Mouse (Mus musculus) ES-E14 (cell line): ENCODE results near the gene Pgs1. TPM values are rescaled to one million over a fixed set of nuclear protein-coding genes. Genes with fewer than 3 reads are reported as not detected.

Experiments
- DNase-seq: peaks from one replicate; pipeline ENCODE4 v3.0.0-alpha.2; 2013; ENCODE audit warnings: low read depth, low spot score
- H3K27ac ChIP-seq: 2 replicates; pipeline ENCODE4 v1.5.1; 2012; ENCODE audit warnings: low read depth, mild to moderate bottlenecking, low read length, moderate library complexity, mixed read lengths; ENCODE audit not compliant: poor library complexity, insufficient read depth, severe bottlenecking
- H3K36me3 ChIP-seq: 2 replicates; pipeline ENCODE4 v1.6.1; 2012; ENCODE audit warnings: mild to moderate bottlenecking, low read length, moderate library complexity, mixed read lengths; ENCODE audit not compliant: control insufficient read depth, poor library complexity, insufficient read depth, severe bottlenecking
- H3K4me1 ChIP-seq, 2 experiments: fragments of 150-350 bp in 1 of 2; sonication (generic) in 1 of 2; 2 replicates each; pipeline ENCODE4 v1.6.1; 2012; ENCODE audit warnings: low read length in 2 of 2, mild to moderate bottlenecking in 1 of 2, mixed read lengths in 1 of 2; ENCODE audit not compliant: control insufficient read depth in 2 of 2, insufficient read depth in 2 of 2, poor library complexity in 1 of 2
- H3K4me3 ChIP-seq, 2 experiments: fragments of 150-350 bp in 1 of 2; sonication (generic) in 1 of 2; 2 replicates each; pipeline ENCODE4 v1.5.1; 2012; ENCODE audit warnings: low read length in 2 of 2, low read depth in 1 of 2, mild to moderate bottlenecking in 1 of 2, mixed read lengths in 1 of 2; ENCODE audit not compliant: insufficient read depth in 1 of 2, poor library complexity in 1 of 2, severe bottlenecking in 1 of 2
- H3K9ac ChIP-seq: 2 replicates; pipeline ENCODE4 v1.6.1; 2012; ENCODE audit warnings: low read depth, mild to moderate bottlenecking, low read length, mixed read lengths; ENCODE audit not compliant: poor library complexity, insufficient read depth, severe bottlenecking
- H3K9me3 ChIP-seq: fragments of 150-350 bp; sonication (generic); 2 replicates; pipeline ENCODE4 v1.6.1; 2012; ENCODE audit warnings: low read depth, mild to moderate bottlenecking, low read length; ENCODE audit not compliant: control insufficient read depth, insufficient read depth
- CHD2 ChIP-seq: IDR thresholded peaks from 2 replicates; pipeline ENCODE4 v1.6.1; 2014; ENCODE audit warnings: mild to moderate bottlenecking, low read depth, low read length, inconsistent platforms
- HCFC1 ChIP-seq: IDR thresholded peaks from 2 replicates; pipeline ENCODE4 v1.6.1; 2012; ENCODE audit warnings: low read length, inconsistent platforms, borderline replicate concordance; ENCODE audit not compliant: insufficient read depth
- MAFK ChIP-seq: IDR thresholded peaks from 2 replicates; pipeline ENCODE4 v1.6.1; 2014; ENCODE audit warnings: mild to moderate bottlenecking, low read depth, low read length, inconsistent platforms; ENCODE audit not compliant: insufficient read depth
- ZC3H11A ChIP-seq: IDR thresholded peaks from 2 replicates; pipeline ENCODE4 v1.6.1; 2012; ENCODE audit warnings: low read depth, mild to moderate bottlenecking, inconsistent platforms, low read length, borderline replicate concordance
- ZNF384 ChIP-seq: IDR thresholded peaks from 2 replicates; pipeline ENCODE4 v1.6.1; 2012; ENCODE audit warnings: low read depth, low read length, inconsistent platforms
- in situ Hi-C, 2 experiments: fragments of 600-800 bp; cut with MboI; formaldehyde crosslinking; loops; one replicate each; pipeline ENCODE4 v1.15.1; 2025; ENCODE audit warnings: low sequenced_read_pairs in 2 of 2, inconsistent platforms in 1 of 2; ENCODE audit not compliant: unreplicated experiment in 2 of 2
- total RNA-seq: library from RNA; depleted of rRNA; stranded (reverse); fragments of 300-350 nt; gene quantifications from 2 replicates; pipeline ENCODE4 v1.2.3, GENCODE M21; 2012

The Pgs1 gene
- total RNA-seq, 1 experiment: 95.2 TPM

DNA sequence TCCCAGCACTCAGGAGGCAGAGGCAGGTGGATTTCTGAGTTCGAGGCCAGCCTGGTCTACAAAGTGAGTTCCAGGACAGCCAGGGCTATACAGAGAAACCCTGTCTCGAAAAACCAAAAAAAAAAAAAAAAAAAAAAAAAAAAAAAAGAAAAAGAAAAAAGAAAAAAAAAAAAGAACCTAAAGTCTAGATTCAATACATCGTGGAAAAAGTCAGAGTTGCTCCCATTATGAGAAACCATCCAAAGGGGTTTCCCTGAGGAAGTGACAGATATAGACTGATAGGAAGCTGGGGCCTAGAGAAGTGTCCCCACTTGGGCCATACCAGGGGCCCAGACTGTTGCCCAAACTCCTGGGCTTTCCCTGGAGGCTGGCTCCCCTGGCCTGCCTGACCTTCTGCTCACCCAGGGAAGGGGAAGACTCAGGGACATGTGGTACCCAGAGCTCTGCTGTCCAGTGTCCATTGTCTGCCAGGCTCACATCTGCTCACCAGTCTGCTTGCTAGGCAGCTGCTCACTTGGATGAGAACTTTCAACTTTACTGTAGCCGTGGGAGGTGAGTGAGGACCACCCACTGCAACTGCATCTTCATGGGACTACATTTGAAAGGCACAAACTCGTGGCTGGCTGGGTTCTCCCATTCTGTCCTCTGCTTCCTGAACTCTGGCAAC is 8.3 kb upstream of the Pgs1 start:
- in situ Hi-C loops: no loop called here
- Histone ChIP-seq H3K4me3 (no peak overlapping the region), H3K9me3 (no peaks in the 10 kb centered on the region), H3K9ac (peak overlapping the region; percentile 4; the same call in 1 of the 2 replicates), H3K36me3 (no peaks in the 10 kb centered on the region), H3K27ac (no peak overlapping the region; the same call in 1 of the 2 replicates), H3K4me1 (peaks cover 21 to 47% of the 10 kb centered on the region in 2 experiments)
- no peak for DNase-seq
- TF ChIP-seq ZNF384: peak; percentile 66; the same call in 1 of the 2 replicates
- TF ChIP-seq ZC3H11A: no peak

DNA sequence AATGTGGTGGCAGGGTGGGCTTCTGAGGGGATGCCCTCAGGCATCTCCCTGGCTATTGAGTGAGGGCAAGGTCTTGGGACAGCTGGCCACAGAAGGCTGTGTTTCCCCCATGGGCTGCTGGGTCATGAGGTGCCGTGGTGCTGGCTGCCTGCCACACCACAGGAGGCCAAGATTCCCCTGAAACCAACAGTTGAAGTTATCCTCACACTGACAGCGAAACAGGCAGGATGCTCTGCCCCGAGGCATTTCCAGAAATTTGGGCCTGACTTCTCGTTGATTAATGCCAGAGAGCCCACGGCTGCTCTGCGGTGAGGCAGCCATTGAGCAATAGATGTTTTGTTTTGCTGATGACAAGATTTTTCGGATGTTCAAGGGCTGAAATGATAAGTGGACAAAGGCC is 6.7 kb upstream of the Pgs1 start:
- peak overlapping the region; percentile 29; the same call in 1 of the 2 replicates for H3K27ac ChIP-seq

DNA sequence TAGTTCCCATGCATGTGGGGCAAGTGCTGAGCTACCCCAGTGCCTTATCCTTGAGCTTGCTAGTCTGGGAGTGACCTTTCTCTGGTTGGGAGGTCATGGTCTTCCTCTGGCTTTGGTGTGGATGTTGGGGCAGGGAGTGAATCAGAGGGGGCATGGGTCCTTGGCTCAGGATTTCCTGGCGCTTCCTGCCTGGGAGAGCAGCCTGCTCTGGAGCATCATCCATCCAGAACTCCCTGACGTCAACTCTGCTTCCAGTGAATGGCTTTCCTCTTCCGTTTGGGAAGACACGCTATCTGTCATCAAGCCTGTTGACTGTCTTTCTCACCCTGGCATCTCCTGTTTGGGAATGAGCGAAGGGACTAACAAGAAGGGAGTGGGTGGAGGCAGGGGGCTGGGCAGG is 3.7 kb upstream of the Pgs1 start:
- Histone ChIP-seq H3K4me3 (no peak overlapping the region), H3K36me3 (no peaks in the 10 kb centered on the region), H3K9ac (no peak overlapping the region), H3K9me3 (no peaks in the 10 kb centered on the region), H3K27ac (no peak overlapping the region), H3K4me1 (peaks cover under 1 to 29% of the 10 kb centered on the region in 2 experiments; a peak in 3 of 4 replicates)
- no peak for DNase-seq
- TF ChIP-seq CHD2 (no peak), MAFK (no peak), ZC3H11A (no peak), HCFC1 (no peak), ZNF384 (no peak)
- in situ Hi-C loops: no loop called here

More for the DNA sequence above, 6.7 kb upstream of the Pgs1 start:
- H3K4me3 ChIP-seq: no peak overlapping the region
- no peaks in the 10 kb centered on the region for H3K36me3 ChIP-seq
- TF ChIP-seq HCFC1 (no peak), CHD2 (no peak), MAFK (no peak), ZC3H11A (no peak), ZNF384 (no peak)
- DNase-seq: no peak
- no peaks in the 10 kb centered on the region for H3K9me3 ChIP-seq
- no peak overlapping the region; the same call in 1 of the 2 replicates for H3K9ac ChIP-seq
- in situ Hi-C loops: no loop called here
- H3K4me1 ChIP-seq: peaks cover 11 to 42% of the 10 kb centered on the region in 2 experiments

GRCm38 (mm10) chr11:117983770-117984169 is 2.3 kb upstream of the Pgs1 start:
- H3K9ac ChIP-seq: no peak overlapping the region
- H3K4me1 ChIP-seq: peaks cover under 1 to 28% of the 10 kb centered on the region in 2 experiments; a peak in 3 of 4 replicates
- no peak overlapping the region for H3K4me3 ChIP-seq
- in situ Hi-C loops: no loop called here
- no peak for TF ChIP-seq ZC3H11A
- no peak for TF ChIP-seq HCFC1
- peak; percentile 67 for TF ChIP-seq MAFK
- TF ChIP-seq CHD2: no peak
- TF ChIP-seq ZNF384: no peak
- DNase-seq: no peak
- no peak overlapping the region for H3K27ac ChIP-seq
- no peaks in the 10 kb centered on the region for H3K36me3 ChIP-seq
- H3K9me3 ChIP-seq: no peaks in the 10 kb centered on the region

DNA sequence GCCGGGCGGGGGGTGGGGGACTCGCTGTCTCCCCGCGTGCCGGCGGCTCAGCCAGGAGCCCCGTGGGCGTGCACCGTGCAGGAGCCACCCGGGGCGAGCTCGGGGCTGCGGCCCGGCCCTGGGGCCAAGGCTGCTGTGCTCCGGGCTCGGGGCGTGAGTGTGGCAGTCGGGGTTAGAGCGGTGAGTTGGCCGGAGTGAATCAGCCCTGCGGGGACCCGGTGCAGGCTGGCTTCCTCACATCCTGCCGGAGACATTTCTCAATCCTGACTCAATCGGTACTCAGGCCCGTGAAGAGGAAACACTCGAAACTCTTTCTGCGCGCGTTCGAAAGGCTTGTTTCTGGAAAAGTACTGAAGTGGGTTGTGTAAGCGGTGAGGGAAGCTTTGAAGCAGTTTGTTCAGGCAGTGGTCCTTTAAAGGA is 950 bp downstream of the Pgs1 start:
- H3K27ac ChIP-seq: peak overlapping the region; percentile 8
- in situ Hi-C loops: no loop called here
- peaks cover 6 to 33% of the 10 kb centered on the region in 2 experiments for H3K4me1 ChIP-seq
- H3K9me3 ChIP-seq: no peaks in the 10 kb centered on the region
- H3K36me3 ChIP-seq: no peaks in the 10 kb centered on the region
- no peak for DNase-seq
- peak overlapping the region; percentile 86 to 95 for H3K4me3 ChIP-seq
- no peak for TF ChIP-seq CHD2
- TF ChIP-seq ZNF384: no peak
- TF ChIP-seq ZC3H11A: no peak
- no peak for TF ChIP-seq MAFK
- no peak for TF ChIP-seq HCFC1
- peak overlapping the region; percentile 82 for H3K9ac ChIP-seq
